ENCODE assay signal across 28 mouse cellular contexts in genomic region chr7:40441128-40441527, GRCm38 (mm10).
DNase-seq lines count a peak whose midpoint lies in the region; ATAC-seq and TF ChIP-seq lines count a peak whose summit lies in the region.
"Had no signal": no experiment of that assay in that cellular context is flagged by ENCODE, and none has a peak within 500 bp of the region (broad histone marks: within the 10 kb centered on the region; RNA-seq: fewer than 3 reads in every experiment).

No protein-coding gene starts in this region.

- H3K79me2 ChIP-seq in CH12.LX (replicated peaks; ENCODE audit: control insufficient read depth, extremely low read depth, insufficient read depth, poor library complexity, severe bottlenecking), result no peaks in the 10 kb centered on the region

- WGBS in kidney, embryonic 14.5 days, result 39% methylated on average over 1 of the region's 1 CpGs

- dilution Hi-C loops in CH12.LX (cut with MboI; ENCODE audit: extremely low pct_ligation_motif_present, extremely low pct_unique_long_range_greater_than_20kb, low sequenced_read_pairs), result no loop called here

- peak; percentile 76 for TF ChIP-seq EP300 in CH12.LX (IDR thresholded peaks at IDR 0.05; ENCODE audit: low read length)

- TF ChIP-seq RAD21 in CH12.LX (IDR thresholded peaks at IDR 0.05; ENCODE audit: low read depth, low read length), result no peak; the same call in 1 of the 2 replicates

- TF ChIP-seq CTCF in CH12.LX (conservative IDR thresholded peaks at IDR 0.05 in 1 of 2, IDR thresholded peaks at IDR 0.05 in 1 of 2; ENCODE audit: low read depth in 2 of 2, low read length in 2 of 2), result no peak

- H3K27me3 ChIP-seq in kidney, embryonic 14.5 days (ENCODE audit: control insufficient read depth, insufficient read depth, low read length), result no peaks in the 10 kb centered on the region
- no peaks in the 10 kb centered on the region for H3K27me3 ChIP-seq in CH12.LX (replicated peaks)
- H3K27me3 ChIP-seq: embryonic facial prominence, embryonic 12.5 days; embryonic facial prominence, embryonic 15.5 days; forebrain, embryonic 13.5 days; heart, embryonic 12.5 days; heart, embryonic 15.5 days had no signal

- H3K4me1 ChIP-seq in kidney, embryonic 14.5 days (ENCODE audit: control insufficient read depth, insufficient read depth, low read length), result no peaks in the 10 kb centered on the region
- H3K4me1 ChIP-seq in CH12.LX (ENCODE audit: control insufficient read depth in 1 of 2, insufficient read depth in 2 of 2), result peaks cover 9 to 34% of the 10 kb centered on the region in 2 experiments; a peak in 3 of 4 replicates
- H3K4me1 ChIP-seq: embryonic facial prominence, embryonic 12.5 days; embryonic facial prominence, embryonic 15.5 days; forebrain, embryonic 13.5 days; heart, embryonic 12.5 days; heart, embryonic 15.5 days had no signal

- no peaks in the 10 kb centered on the region for H3K36me3 ChIP-seq in kidney, embryonic 14.5 days (ENCODE audit: control insufficient read depth, insufficient read depth, low read length)
- no peaks in the 10 kb centered on the region for H3K36me3 ChIP-seq in CH12.LX (replicated peaks in 1 of 2; ENCODE audit: control insufficient read depth in 1 of 2, insufficient read depth in 1 of 2, low read length in 1 of 2)
- H3K36me3 ChIP-seq: embryonic facial prominence, embryonic 12.5 days; embryonic facial prominence, embryonic 15.5 days; G1E; heart, embryonic 12.5 days; heart, embryonic 15.5 days had no signal

- in situ Hi-C loops in CH12.LX (cut with MboI; ENCODE audit: low pct_ligation_motif_present, low pct_unique_long_range_greater_than_20kb, low sequenced_read_pairs), result no loop called here

- TF ChIP-seq POLR2A in CH12.LX (IDR thresholded peaks at IDR 0.05; ENCODE audit: low read depth, low read length), result no peak

- no peak overlapping the region for H3K4me2 ChIP-seq in kidney, embryonic 14.5 days (replicated peaks; ENCODE audit: low read depth, low read length)
- H3K4me2 ChIP-seq in CH12.LX (ENCODE audit: insufficient read depth, low read depth, poor library complexity, severe bottlenecking), result peak overlapping the region; percentile 89
- H3K4me2 ChIP-seq: embryonic facial prominence, embryonic 12.5 days; embryonic facial prominence, embryonic 15.5 days; forebrain, embryonic 13.5 days; heart, embryonic 12.5 days; heart, embryonic 15.5 days; hindbrain, embryonic 14.5 days had no signal

- H3K9ac ChIP-seq in kidney, embryonic 14.5 days (ENCODE audit: low read depth, low read length), result no peak overlapping the region
- no peak overlapping the region for H3K9ac ChIP-seq in CH12.LX (ENCODE audit: insufficient read depth, low read depth)
- H3K9ac ChIP-seq: embryonic facial prominence, embryonic 12.5 days; embryonic facial prominence, embryonic 15.5 days; forebrain, embryonic 13.5 days; heart, embryonic 12.5 days; heart, embryonic 15.5 days; hindbrain, embryonic 14.5 days had no signal

- peak; percentile 57; the same call in 1 of the 2 replicates for ATAC-seq in frontal cortex, adult (ENCODE audit: low TSS enrichment)
- peak; percentile 64; the same call in 1 of the 2 replicates for ATAC-seq in kidney, embryonic 14.5 days (ENCODE audit: low FRiP score, low TSS enrichment)
- ATAC-seq: forebrain, embryonic 13.5 days; hindbrain, postnatal 0 days; inflammation-experienced regulatory T-cells, adult 6 months; intestine, embryonic 16.5 days had no signal

- no peak overlapping the region for H3K27ac ChIP-seq in kidney, embryonic 14.5 days (ENCODE audit: low read depth, low read length)
- peak overlapping the region; percentile 54 for H3K27ac ChIP-seq in CH12.LX (ENCODE audit: insufficient read depth, low read depth)
- H3K27ac ChIP-seq: embryonic facial prominence, embryonic 12.5 days; embryonic facial prominence, embryonic 15.5 days; forebrain, embryonic 13.5 days; gastrocnemius, adult 2 months; heart, embryonic 15.5 days; hindbrain, embryonic 14.5 days; hindbrain, postnatal 0 days had no signal

- no peak overlapping the region for H3K4me3 ChIP-seq in kidney, embryonic 14.5 days (ENCODE audit: low read length)
- no peak overlapping the region for H3K4me3 ChIP-seq in CH12.LX (replicated peaks in 1 of 3; ENCODE audit: low read depth in 2 of 3, low read length in 2 of 3, poor library complexity in 1 of 3)
- H3K4me3 ChIP-seq: embryonic facial prominence, embryonic 12.5 days; embryonic facial prominence, embryonic 15.5 days; forebrain, embryonic 13.5 days; gastrocnemius, adult 2 months; heart, embryonic 12.5 days; heart, embryonic 15.5 days had no signal

- H3K9me3 ChIP-seq in kidney, embryonic 14.5 days (ENCODE audit: control insufficient read depth, low read length), result no peaks in the 10 kb centered on the region
- H3K9me3 ChIP-seq in CH12.LX (replicated peaks; ENCODE audit: low read length), result no peaks in the 10 kb centered on the region
- H3K9me3 ChIP-seq: embryonic facial prominence, embryonic 15.5 days; forebrain, embryonic 13.5 days; heart, embryonic 12.5 days; heart, embryonic 15.5 days had no signal

- DNase-seq in frontal cortex, postnatal 14 days (ENCODE audit: low spot score in 2 of 2), result no peak
- no peak for DNase-seq in kidney, adult 8-10 months
- peak; percentile 64 for DNase-seq in CH12.LX (ENCODE audit: extremely low read depth)
- peak; percentile 26 for DNase-seq in Muller cell, postnatal 12 days (ENCODE audit: inconsistent ontology term)
- no peak for DNase-seq in right cerebral cortex, postnatal 25 days
- no peak for DNase-seq in cerebellum, adult 9-10 months
- DNase-seq: adrenal gland, adult 2 months; adrenal gland, postnatal 14 days; cerebellum, adult 18-20 months; cerebellum, adult 9-11 months; cerebellum, postnatal 25 days; gastrocnemius, adult 2 months; gastrocnemius, postnatal 14 days; heart, adult 18-20 months; heart, postnatal 10 days; heart, postnatal 4 days had no signal

TF ChIP-seq in CH12.LX, 34 proteins besides CTCF, POLR2A, EP300 and RAD21:
- TF ChIP-seq SMC3 (IDR thresholded peaks at IDR 0.05; ENCODE audit: low read depth, low read length) (no peak), SIN3A (IDR thresholded peaks at IDR 0.05; ENCODE audit: low read length) (no peak), USF1 (IDR thresholded peaks at IDR 0.05; ENCODE audit: low read depth, low read length) (no peak), MYC (IDR thresholded peaks at IDR 0.05; ENCODE audit: low read depth, low read length) (no peak), TCF12 (IDR thresholded peaks at IDR 0.05; ENCODE audit: low read depth, low read length) (no peak), NELFE (IDR thresholded peaks at IDR 0.05; ENCODE audit: low read depth, low read length) (no peak), TBP (conservative IDR thresholded peaks at IDR 0.05; ENCODE audit: low read depth, low read length) (no peak), PAX5 (IDR thresholded peaks at IDR 0.05; ENCODE audit: low read length) (no peak), ELF1 (IDR thresholded peaks at IDR 0.05; ENCODE audit: low read depth, low read length) (no peak), MEF2A (IDR thresholded peaks at IDR 0.05; ENCODE audit: borderline replicate concordance, low read depth, low read length) (0 out of 2 replicates have a peak, but pooled peaks have one; percentile 45), POLR2AphosphoS2 (IDR thresholded peaks at IDR 0.05; ENCODE audit: low read depth, low read length) (no peak), JUND (conservative IDR thresholded peaks at IDR 0.05; ENCODE audit: low read depth, low read length) (0 out of 2 replicates have a peak, but pooled peaks have one; percentile 37), ZC3H11A (IDR thresholded peaks at IDR 0.05; ENCODE audit: low read depth, low read length) (no peak), ETS1 (conservative IDR thresholded peaks at IDR 0.05; ENCODE audit: low read depth, low read length) (peak; percentile 70), KAT2A (IDR thresholded peaks at IDR 0.05; ENCODE audit: insufficient replicate concordance, low read length) (no peak), ZKSCAN1 (IDR thresholded peaks at IDR 0.05; ENCODE audit: borderline replicate concordance, low read depth, low read length) (no peak), MAZ (IDR thresholded peaks at IDR 0.05; ENCODE audit: low read depth, low read length) (no peak), BHLHE40 (IDR thresholded peaks at IDR 0.05; ENCODE audit: low read depth, low read length) (peak; percentile 24; the same call in 1 of the 2 replicates), IRF4 (IDR thresholded peaks at IDR 0.05; ENCODE audit: low read depth, low read length) (0 out of 2 replicates have a peak, but pooled peaks have one; percentile 7), MXI1 (IDR thresholded peaks at IDR 0.05; ENCODE audit: low read depth, low read length) (no peak), CHD2 (IDR thresholded peaks at IDR 0.05; ENCODE audit: low read length) (no peak), ZMIZ1 (IDR thresholded peaks at IDR 0.05; ENCODE audit: low read depth, low read length) (no peak)

Comparison
In these comparisons a context has a peak if more than half of its experiments do, and no peak if none do; other contexts are left out.
1. DNase-seq: peak in CH12.LX (single experiment) and Muller cell, postnatal 12 days (single experiment); none in frontal cortex, postnatal 14 days (0 of 2), kidney, adult 8-10 months (0 of 2), right cerebral cortex, postnatal 25 days (single experiment) and cerebellum, adult 9-10 months (single experiment).